Mouse (Mus musculus) hindbrain, embryonic 16.5 days (tissue): ENCODE measurements around the gene Figla. TPM values are rescaled to one million over a fixed set of nuclear protein-coding genes. Genes with fewer than 3 reads are reported as not detected.

Experiments
- ATAC-seq: fragments of 200-750 bp; cut with Nextera tagmentation; 2 replicates; pipeline ENCODE4 v1.8.0; 2017; ENCODE audit warnings: moderate TSS enrichment, moderate library complexity
- H3K27ac ChIP-seq: fragments of 300-500 bp; sonication (generic); 2 replicates; pipeline ENCODE4 v1.5.1; 2014; ENCODE audit warnings: low read depth, mild to moderate bottlenecking, control low read depth, low read length, moderate library complexity
- H3K27me3 ChIP-seq: fragments of 300-500 bp; sonication (generic); replicated peaks from 2 replicates; pipeline ENCODE4 v1.6.1; 2014; ENCODE audit warnings: low read length; ENCODE audit not compliant: control insufficient read depth, insufficient read depth
- H3K36me3 ChIP-seq: fragments of 300-500 bp; sonication (generic); 2 replicates; pipeline ENCODE4 v1.6.1; 2014; ENCODE audit warnings: mild to moderate bottlenecking, low read length, moderate library complexity, mixed read lengths; ENCODE audit not compliant: control insufficient read depth, insufficient read depth
- H3K4me1 ChIP-seq: fragments of 300-500 bp; sonication (generic); 2 replicates; pipeline ENCODE4 v1.6.1; 2014; ENCODE audit warnings: low read depth, low read length; ENCODE audit not compliant: control insufficient read depth, insufficient read depth
- H3K4me2 ChIP-seq: fragments of 300-500 bp; sonication (generic); 2 replicates; pipeline ENCODE4 v1.6.1; 2014; ENCODE audit warnings: mild to moderate bottlenecking, low read length, control low read depth, moderate library complexity
- H3K4me3 ChIP-seq: fragments of 300-500 bp; sonication (generic); 2 replicates; pipeline ENCODE4 v1.5.1; 2014; ENCODE audit warnings: mild to moderate bottlenecking, low read length, control low read depth, moderate library complexity
- H3K9ac ChIP-seq: fragments of 300-500 bp; sonication (generic); 2 replicates; pipeline ENCODE4 v1.6.1; 2014; ENCODE audit warnings: low read depth, mild to moderate bottlenecking, control low read depth, low read length, moderate library complexity
- H3K9me3 ChIP-seq: fragments of 300-500 bp; sonication (generic); 2 replicates; pipeline ENCODE4 v1.6.1; 2014; ENCODE audit warnings: mild to moderate bottlenecking, low read length, moderate library complexity; ENCODE audit not compliant: control insufficient read depth
- WGBS: fragments of 180-500 bp; shearing (Covaris S2); extraction: QIAGEN DNeasy Blood & Tissue Kit; methylation state at CpG from one replicate; pipeline ENCODE4 v1.1.7; 2014; 5-methylcytosine and 5-hydroxymethylcytosine counted together
- polyA plus RNA-seq: library from polyadenylated mRNA; unstranded; fragments of >200 nt; fragmentation: Nextera tagmentation; extraction: Ambion mirVana; gene quantifications from 2 replicates; pipeline ENCODE4 v1.2.1, GENCODE M21; 2015

Gene Figla
- polyA plus RNA-seq, 1 experiment from 2014 or later, result not detected

DNA sequence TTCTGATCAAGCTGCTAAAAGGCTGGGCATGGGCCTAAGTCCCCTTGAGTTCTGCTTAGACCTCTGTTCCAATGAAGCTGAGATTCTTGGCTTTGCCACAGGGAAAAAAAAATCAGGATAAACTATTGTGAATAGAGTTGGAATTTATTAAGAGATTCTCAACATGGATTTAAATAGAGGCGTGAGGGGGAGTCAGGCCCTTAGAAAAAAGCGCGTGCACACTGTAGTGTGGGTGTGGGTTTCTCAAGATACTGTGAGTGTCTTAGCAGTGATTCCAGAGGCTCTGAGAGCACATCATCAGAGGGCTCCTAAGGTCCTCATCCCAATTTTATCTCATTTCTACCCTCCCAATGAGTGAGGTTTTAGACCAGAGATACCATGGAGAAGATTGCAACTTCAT is 44.2 kb downstream of the Figla start:
- H3K36me3 ChIP-seq, result no peaks in the 10 kb centered on the region
- peak overlapping the region; percentile 19; the same call in 1 of the 2 replicates for H3K27ac ChIP-seq
- no peak for ATAC-seq
- H3K4me2 ChIP-seq, result no peak overlapping the region
- WGBS, result 88% methylated on average over 3 of the region's 3 CpGs
- H3K9me3 ChIP-seq, result no peaks in the 10 kb centered on the region
- H3K27me3 ChIP-seq, result no peaks in the 10 kb centered on the region
- H3K4me1 ChIP-seq, result peaks cover 53% of the 10 kb centered on the region
- H3K4me3 ChIP-seq, result no peak overlapping the region
- H3K9ac ChIP-seq, result no peak overlapping the region

DNA sequence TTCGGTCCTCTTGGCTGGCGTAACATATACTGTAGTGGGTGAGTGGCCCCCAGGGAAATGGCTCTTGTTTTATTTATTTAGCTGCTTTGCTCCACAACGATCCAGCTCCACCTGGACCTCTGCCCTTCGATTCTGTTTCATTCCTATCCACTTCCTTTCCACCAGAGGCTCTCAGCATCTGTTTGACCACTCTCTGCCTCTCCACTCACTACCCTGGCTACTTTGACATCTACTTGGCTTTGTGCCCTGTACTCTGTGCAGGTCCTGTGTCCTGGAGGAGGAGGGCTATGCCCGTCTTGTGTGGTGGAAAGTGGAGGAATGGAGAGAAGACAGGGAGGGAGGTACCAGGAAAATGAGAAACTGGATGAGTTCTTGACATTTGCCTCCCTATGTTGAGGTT is 46.3 kb downstream of the Figla start:
- Histone ChIP-seq H3K4me1 (peaks cover 69% of the 10 kb centered on the region), H3K4me3 (no peak overlapping the region), H3K36me3 (no peaks in the 10 kb centered on the region), H3K9me3 (no peaks in the 10 kb centered on the region), H3K27ac (peak overlapping the region; percentile 73), H3K9ac (peak overlapping the region; percentile 25; the same call in 1 of the 2 replicates), H3K27me3 (no peaks in the 10 kb centered on the region), H3K4me2 (peak overlapping the region; percentile 13; the same call in 1 of the 2 replicates)
- ATAC-seq, result no peak
- 26% methylated on average over 5 of the region's 5 CpGs for WGBS

DNA sequence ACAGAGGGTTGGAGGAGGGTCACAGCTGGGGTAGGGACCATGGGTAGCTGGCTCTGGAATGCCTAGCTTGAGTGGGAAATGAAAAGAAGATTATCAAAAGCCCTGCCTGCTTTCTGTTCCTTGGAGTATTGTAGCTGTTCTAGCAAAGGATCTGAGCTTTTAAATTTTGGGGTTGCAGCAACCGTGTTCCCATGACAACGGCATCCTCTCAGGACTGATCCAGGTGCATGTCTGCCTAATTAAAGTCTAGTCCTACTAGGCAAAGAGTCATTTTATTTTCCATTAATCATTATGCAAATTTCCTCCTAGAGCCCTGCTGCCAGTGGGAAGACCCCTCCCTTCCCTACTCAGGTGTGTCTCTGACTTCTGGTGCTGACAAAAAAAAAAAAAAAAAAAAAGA is 46.7 kb downstream of the Figla start:
- Histone ChIP-seq H3K9ac (peak overlapping the region; percentile 25; the same call in 1 of the 2 replicates), H3K4me1 (peaks cover 70% of the 10 kb centered on the region), H3K4me2 (peak overlapping the region; percentile 13; the same call in 1 of the 2 replicates), H3K36me3 (no peaks in the 10 kb centered on the region), H3K27ac (peak overlapping the region; percentile 73), H3K9me3 (no peaks in the 10 kb centered on the region), H3K4me3 (no peak overlapping the region), H3K27me3 (no peaks in the 10 kb centered on the region)
- 47% methylated on average over 2 of the region's 2 CpGs for WGBS
- 0 out of 2 replicates have a peak, but pooled peaks have one; percentile 7 for ATAC-seq

DNA sequence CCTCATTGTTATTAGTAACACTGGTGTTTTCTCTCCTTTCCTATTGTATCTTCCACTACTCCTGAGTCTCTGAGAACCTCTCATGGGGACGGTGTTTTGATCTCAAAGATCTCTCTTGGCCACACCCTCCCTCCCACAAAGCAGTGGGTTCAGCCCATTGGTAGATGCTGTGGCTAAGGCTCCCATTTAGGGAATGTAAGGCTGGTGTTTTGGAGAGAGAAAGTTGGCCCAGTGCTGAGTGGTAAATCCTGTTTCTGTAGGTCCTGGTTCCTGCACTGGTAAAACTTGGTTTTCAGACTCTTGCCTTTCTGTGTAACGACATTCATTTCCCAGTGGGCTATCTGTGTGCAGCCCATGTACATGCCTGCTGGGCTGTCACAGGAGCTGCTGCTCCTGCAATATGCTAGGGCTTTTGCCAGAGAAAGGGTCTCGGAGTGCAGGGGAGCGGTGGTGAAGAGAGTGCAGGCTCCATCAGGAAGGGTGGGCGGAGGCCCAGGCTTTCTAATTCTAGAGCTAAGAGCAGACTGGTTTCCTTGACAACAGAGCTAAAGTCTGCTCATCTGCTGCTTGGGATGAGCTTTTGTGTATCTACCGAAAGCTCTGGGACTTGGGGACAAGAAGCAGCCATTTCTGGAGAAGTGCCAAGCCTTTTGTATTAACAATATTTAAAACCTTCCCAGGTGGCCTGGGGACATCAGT is 48.5 kb downstream of the Figla start:
- peak; percentile 75 for ATAC-seq
- Histone ChIP-seq H3K4me1 (peaks cover 63% of the 10 kb centered on the region), H3K9me3 (no peaks in the 10 kb centered on the region), H3K9ac (no peak overlapping the region), H3K27ac (peak overlapping the region; percentile 87), H3K4me3 (no peak overlapping the region), H3K27me3 (no peaks in the 10 kb centered on the region), H3K4me2 (peak overlapping the region; percentile 23), H3K36me3 (no peaks in the 10 kb centered on the region)
- 14% methylated on average over 6 of the region's 6 CpGs for WGBS

DNA sequence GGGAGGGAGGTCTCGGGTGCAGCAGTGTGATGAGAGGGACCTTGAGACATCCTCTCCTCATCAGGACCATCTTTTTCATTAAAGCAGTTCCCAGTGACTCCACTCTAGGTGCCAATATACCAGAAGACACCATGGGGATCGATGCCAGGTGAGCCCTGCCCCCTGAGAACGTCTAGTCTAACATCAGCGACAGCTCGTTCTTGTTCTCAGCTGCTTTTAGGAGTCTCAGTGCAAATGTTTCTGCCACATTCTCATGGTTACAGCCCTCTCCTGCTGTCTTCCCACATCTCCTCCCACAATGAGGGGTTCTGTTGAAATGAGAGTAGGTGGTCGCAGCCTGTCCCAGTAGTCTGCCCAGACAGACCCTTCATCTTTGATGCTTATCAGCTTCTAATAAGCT is 50.8 kb downstream of the Figla start:
- 67% methylated on average over 6 of the region's 6 CpGs for WGBS
- no peaks in the 10 kb centered on the region for H3K36me3 ChIP-seq
- H3K4me1 ChIP-seq, result peaks cover 55% of the 10 kb centered on the region
- no peak overlapping the region for H3K4me2 ChIP-seq
- 0 out of 2 replicates have a peak overlapping the region, but pooled peaks have one; percentile 17 for H3K27ac ChIP-seq
- H3K4me3 ChIP-seq, result no peak overlapping the region
- no peak for ATAC-seq
- H3K9ac ChIP-seq, result no peak overlapping the region
- H3K27me3 ChIP-seq, result no peaks in the 10 kb centered on the region
- H3K9me3 ChIP-seq, result no peaks in the 10 kb centered on the region

DNA sequence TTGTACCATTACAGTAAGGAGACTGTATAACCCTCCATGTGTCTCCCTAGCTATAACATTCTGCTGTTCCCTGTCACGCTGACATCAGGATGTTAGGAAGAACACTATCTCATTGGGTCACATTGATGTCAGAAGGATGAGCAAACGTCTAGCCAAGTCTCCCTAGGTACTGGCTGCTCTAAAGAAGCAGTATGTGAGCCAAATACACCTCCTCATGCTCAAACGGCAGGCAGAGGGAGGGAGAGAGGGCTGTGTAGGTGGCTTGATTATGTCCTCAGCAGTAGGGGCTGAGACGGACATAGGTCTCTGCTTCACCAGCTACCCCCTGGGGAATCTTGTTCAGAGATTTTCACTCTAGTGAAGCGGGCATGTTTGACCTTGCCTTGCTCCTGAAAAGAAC is 51.2 kb downstream of the Figla start:
- Histone ChIP-seq H3K4me2 (no peak overlapping the region), H3K4me1 (peaks cover 51% of the 10 kb centered on the region), H3K36me3 (no peaks in the 10 kb centered on the region), H3K27ac (no peak overlapping the region), H3K27me3 (no peaks in the 10 kb centered on the region), H3K9ac (no peak overlapping the region), H3K4me3 (no peak overlapping the region), H3K9me3 (no peaks in the 10 kb centered on the region)
- WGBS, result 37% methylated on average over 5 of the region's 5 CpGs
- no peak for ATAC-seq

DNA sequence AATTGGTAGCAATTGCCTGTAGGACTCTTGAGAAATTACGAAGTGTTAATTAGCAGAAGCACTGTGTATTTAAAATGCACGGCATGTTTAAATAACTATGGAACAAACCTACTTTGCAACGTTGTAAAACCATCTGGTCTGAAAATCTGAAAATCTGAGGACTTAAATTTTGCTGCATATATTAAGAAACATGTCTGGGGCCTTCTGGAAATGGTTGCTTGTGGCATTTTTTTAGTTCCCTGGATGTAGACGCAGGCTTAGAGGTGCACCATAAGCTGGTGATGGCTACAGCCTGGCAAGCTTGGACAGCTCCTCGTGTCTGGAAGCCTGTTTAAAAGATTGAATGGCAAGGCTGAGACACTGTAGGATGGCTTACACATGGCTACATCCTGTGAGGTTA is 53.0 kb downstream of the Figla start:
- Histone ChIP-seq H3K36me3 (no peaks in the 10 kb centered on the region), H3K9me3 (no peaks in the 10 kb centered on the region), H3K4me3 (no peak overlapping the region), H3K27me3 (no peaks in the 10 kb centered on the region), H3K4me1 (peaks cover 40% of the 10 kb centered on the region), H3K9ac (no peak overlapping the region), H3K27ac (no peak overlapping the region), H3K4me2 (no peak overlapping the region)
- WGBS, result 60% methylated on average over 5 of the region's 5 CpGs
- ATAC-seq, result no peak

DNA sequence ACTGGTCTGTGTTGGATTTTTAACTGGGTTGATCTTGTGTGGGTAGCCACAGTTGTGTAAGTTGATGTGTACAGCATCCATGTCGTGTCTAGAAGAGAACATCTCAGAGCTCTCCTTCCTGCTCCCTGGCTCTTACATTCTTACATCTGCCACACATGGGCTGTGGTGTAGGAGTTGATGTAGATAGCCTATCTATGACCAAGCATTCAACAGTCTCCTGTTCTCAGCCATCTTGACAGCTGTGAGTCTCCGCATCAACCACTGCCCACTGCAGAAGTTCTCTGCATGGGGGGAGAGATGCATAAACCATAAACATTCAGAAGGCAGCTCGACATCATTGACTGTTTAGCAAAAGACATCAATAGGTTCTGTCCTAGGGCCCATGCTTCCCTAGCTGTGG is 53.9 kb downstream of the Figla start:
- Histone ChIP-seq H3K9me3 (no peaks in the 10 kb centered on the region), H3K27ac (no peak overlapping the region), H3K4me3 (no peak overlapping the region), H3K36me3 (no peaks in the 10 kb centered on the region), H3K9ac (no peak overlapping the region), H3K4me2 (no peak overlapping the region), H3K4me1 (peaks cover 33% of the 10 kb centered on the region), H3K27me3 (no peaks in the 10 kb centered on the region)
- ATAC-seq, result no peak
- WGBS, result 83% methylated on average over 3 of the region's 3 CpGs

DNA sequence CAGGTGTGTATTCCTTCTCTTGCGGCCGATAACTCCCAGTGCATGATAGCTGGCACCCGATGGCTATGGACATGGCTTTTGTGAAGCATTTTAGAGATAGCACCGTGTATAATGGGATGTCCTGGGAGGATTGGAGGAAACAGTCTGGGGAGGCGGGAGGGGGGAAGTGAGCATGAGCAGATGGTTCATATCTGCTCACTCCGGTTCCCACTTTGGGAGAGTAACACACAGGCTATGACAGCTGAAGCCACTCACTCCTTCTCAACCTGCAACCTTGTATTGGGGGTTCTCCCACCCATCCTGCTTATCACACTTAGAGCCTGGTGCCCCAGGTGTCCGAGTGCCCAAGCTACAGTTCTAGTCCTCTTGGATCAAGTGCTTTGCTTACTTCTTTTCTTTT is 54.3 kb downstream of the Figla start:
- Histone ChIP-seq H3K9ac (no peak overlapping the region), H3K36me3 (no peaks in the 10 kb centered on the region), H3K4me1 (peaks cover 32% of the 10 kb centered on the region), H3K27me3 (no peaks in the 10 kb centered on the region), H3K4me3 (no peak overlapping the region), H3K27ac (no peak overlapping the region), H3K9me3 (no peaks in the 10 kb centered on the region), H3K4me2 (no peak overlapping the region)
- 69% methylated on average over 7 of the region's 7 CpGs for WGBS
- no peak for ATAC-seq
